Mouse (Mus musculus) liver, embryonic 14 days (tissue): ENCODE data around the gene Csf2ra. TPM values are rescaled to one million over a fixed set of nuclear protein-coding genes. Genes with fewer than 3 reads are reported as not detected.

Experiments used
- polyA plus RNA-seq: library from polyadenylated mRNA; depleted of rRNA; stranded (reverse); fragments of >200 nt; gene quantifications from 2 replicates; pipeline ENCODE4 v1.2.3, GENCODE M21; 2012; rRNA removed

Csf2ra gene
- polyA plus RNA-seq, result 19.4 and 24.1 TPM in 2 replicates

GRCm38 (mm10) chr19:61227941-61228701 is at the start of gene Csf2ra:
Gene Csf2ra, minus strand, starts transcription at chr19:61228429.

GRCm38 (mm10) chr19:61183590-61183989 is 44.6 kb downstream of the Csf2ra start, which contains the start of gene Gm6020:
Gene Gm6020, plus strand, starts transcription at chr19:61183890.

GRCm38 (mm10) chr19:61175756-61176324 is 52.4 kb downstream of the Csf2ra start, which contains the start of gene Gm7102:
Gene Gm7102, minus strand, starts transcription at chr19:61176309.

Other genes starting within 250 kb of the Csf2ra start
- gene Zfp950, start 87.6 kb downstream of the Csf2ra start, polyA plus RNA-seq, result 6.1 and 6.9 TPM in 2 replicates
- gene Gm7102, start 52.1 kb downstream of the Csf2ra start, polyA plus RNA-seq, result 0.01 and 0.02 TPM in 2 replicates
- not detected in 2 replicates for gene Gm6020, start 44.5 kb downstream of the Csf2ra start, polyA plus RNA-seq
- gene Gm21060, start 68.6 kb upstream of the Csf2ra start, polyA plus RNA-seq, result not detected in 2 replicates